Mouse (Mus musculus) bone marrow macrophage, adult 2 months (primary cell): ENCODE results near the gene Frmd8.

ENCODE experiments used
- CTCF ChIP-seq: IDR thresholded peaks from 2 replicates; pipeline ENCODE4 v1.5.1; 2012; ENCODE audit warnings: low read depth, mild to moderate bottlenecking, low read length, moderate library complexity
- POLR2A ChIP-seq: IDR thresholded peaks from 2 replicates; pipeline ENCODE4 v1.6.1; 2012; ENCODE audit warnings: mild to moderate bottlenecking, low read depth, low read length, borderline replicate concordance

DNA sequence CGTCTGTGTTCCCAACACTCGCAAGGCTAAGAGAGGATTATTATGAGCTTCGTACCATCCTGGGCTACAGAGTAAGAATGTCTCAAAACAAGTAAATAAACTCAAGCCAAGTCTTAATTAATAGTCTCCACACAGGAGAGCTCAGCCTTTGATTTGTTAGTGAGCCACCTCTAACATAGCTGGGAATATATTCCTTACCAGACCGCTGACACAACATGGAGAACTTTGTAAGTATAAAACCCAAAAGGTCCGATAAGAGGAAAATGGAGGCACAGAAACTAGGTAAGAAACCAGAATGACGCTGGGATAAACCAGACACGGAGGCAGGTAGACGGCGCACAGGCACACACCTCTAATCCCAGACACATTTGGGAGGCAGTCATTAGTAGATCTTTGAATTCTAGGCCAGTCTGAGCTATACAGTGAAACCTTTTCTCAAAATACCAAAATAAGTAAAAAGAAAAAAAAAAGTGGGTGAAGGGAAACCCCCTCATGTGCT lies 34.1 kb downstream of the Frmd8 start:
- TF ChIP-seq CTCF: no peak
- no peak for TF ChIP-seq POLR2A
